Mouse (Mus musculus) thymus, adult 2 months (tissue): ENCODE data around the gene Gm45717.

Source experiments
- CTCF ChIP-seq: fragments of 200-500 bp; IDR thresholded peaks from 2 replicates; pipeline ENCODE4 v1.5.1; 2012; ENCODE audit warnings: mild to moderate bottlenecking, control low read depth, low read length, moderate library complexity, borderline replicate concordance; ENCODE audit not compliant: control insufficient read depth, poor library complexity, insufficient read depth; ENCODE audit errors: extremely low read depth
- POLR2A ChIP-seq: fragments of 200-500 bp; IDR thresholded peaks from 2 replicates; pipeline ENCODE4 v1.6.1; 2012; ENCODE audit warnings: mild to moderate bottlenecking, low read length, control low read depth, moderate library complexity; ENCODE audit not compliant: control insufficient read depth, poor library complexity, insufficient read depth; ENCODE audit errors: extremely low read depth

- TF ChIP-seq CTCF (no peak), POLR2A (no peak)
Observed at GRCm38 (mm10) chr7:140908181-140908580, 47.6 kb downstream of the Gm45717 start.
